Mouse (Mus musculus) frontal cortex, adult 2 months (tissue): ENCODE measurements at regions not wholly inside any gene's neighbourhood (a gene's known extent, or its start where the extent isn't known, plus 50 kb on each side); places are given as distances from the start of the nearest gene placed in this dataset.
A peak's percentile ranks its signal among the peaks of the same experiment; 100 is the strongest.

Source experiments
- DNase-seq, 2 experiments: peaks; one replicate each; pipeline ENCODE4 v3.0.0; 2022; ENCODE audit warnings: low spot score in 1 of 2; ENCODE audit errors: extremely low spot score in 1 of 2

GRCm38 (mm10) chr16:78635774-78636173 lies 59.3 kb upstream of the D16Ertd472e start:
- DNase-seq, result no peak

GRCm38 (mm10) chr16:78635257-78635656 lies 58.7 kb upstream of the D16Ertd472e start:
- peak; percentile 5 to 81 for DNase-seq

- DNase-seq, result no peak
Observed at GRCm38 (mm10) chr16:78631797-78632196, 55.3 kb upstream of the D16Ertd472e start.

DNA sequence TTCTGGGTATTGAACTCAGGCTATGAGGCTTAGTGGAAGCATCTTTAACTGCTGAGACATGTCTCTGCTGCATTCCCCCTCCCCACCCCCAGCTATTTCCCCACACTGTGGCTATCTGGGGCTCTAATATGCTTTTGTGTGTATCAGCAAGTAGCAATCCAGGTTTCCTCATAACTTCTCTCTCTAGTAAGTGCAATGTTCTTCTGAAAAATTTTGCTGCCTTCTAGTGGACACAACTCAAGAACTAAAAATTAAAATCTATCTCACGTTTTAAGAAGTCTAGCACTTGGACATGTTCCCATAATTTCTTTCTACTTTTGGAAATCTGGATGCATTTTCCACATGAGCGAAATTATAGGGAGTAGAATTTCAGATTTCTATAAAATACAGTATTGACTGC lies 50.3 kb upstream of the D16Ertd472e start:
- peak in 1 of 2 experiments; percentile 32 for DNase-seq
